ENCODE assay signal across 18 mouse cellular contexts in the genomic region with DNA sequence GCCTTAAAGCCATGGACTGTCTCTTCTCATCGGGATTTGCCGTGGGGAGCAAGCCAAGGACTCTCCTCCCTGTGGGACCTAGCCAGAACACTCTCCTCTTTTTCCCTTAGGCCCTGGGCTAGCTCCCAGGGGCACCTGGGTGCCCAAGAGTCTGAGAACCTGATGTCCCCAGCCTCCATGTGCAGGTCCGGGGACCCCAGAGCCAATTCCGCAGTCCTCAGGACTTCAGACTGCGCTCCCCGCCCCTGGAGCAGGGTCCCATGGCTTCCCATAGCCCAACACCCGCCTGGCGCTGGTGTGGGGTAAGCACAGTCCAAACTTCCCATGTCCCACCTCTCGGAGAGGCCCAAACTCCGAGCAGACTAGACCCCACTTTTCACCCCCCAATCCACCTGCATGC. TPM values are rescaled to one million over a fixed set of nuclear protein-coding genes. Genes with fewer than 3 reads are reported as not detected.
"Had no signal": no experiment of that assay in that cellular context is flagged by ENCODE, and none has a peak within 500 bp of the region (broad histone marks: within the 10 kb centered on the region; RNA-seq: fewer than 3 reads in every experiment).

No protein-coding gene starts in this region.

- H3K9ac ChIP-seq: limb, embryonic 12.5 days; liver, embryonic 13.5 days; liver, postnatal 0 days; lung, embryonic 15.5 days; midbrain, embryonic 15.5 days; neural tube, embryonic 12.5 days had no signal

- H3K27ac ChIP-seq: limb, embryonic 12.5 days; liver, embryonic 13.5 days; lung, embryonic 15.5 days; macrophage; midbrain, embryonic 15.5 days; neural tube, embryonic 12.5 days; stomach, postnatal 0 days had no signal

- H3K4me3 ChIP-seq: limb, embryonic 12.5 days; liver, embryonic 13.5 days; lung, embryonic 15.5 days; megakaryocyte, embryonic 14.5 days; midbrain, embryonic 15.5 days; neural tube, embryonic 12.5 days had no signal

- H3K36me3 ChIP-seq: limb, embryonic 12.5 days; liver, embryonic 13.5 days; lung, embryonic 15.5 days; midbrain, embryonic 15.5 days; neural tube, embryonic 12.5 days had no signal

- H3K4me2 ChIP-seq: limb, embryonic 12.5 days; liver, embryonic 13.5 days; lung, embryonic 15.5 days; midbrain, embryonic 11.5 days; midbrain, embryonic 15.5 days; neural tube, embryonic 12.5 days had no signal

- ATAC-seq: liver, postnatal 0 days; midbrain, embryonic 15.5 days had no signal

- H3K27me3 ChIP-seq: megakaryocyte, embryonic 14.5 days had no signal

- H3K9me3 ChIP-seq: limb, embryonic 12.5 days; lung, embryonic 15.5 days; midbrain, embryonic 15.5 days had no signal

- DNase-seq: kidney, adult 18-20 months; kidney, postnatal 10 days; kidney, postnatal 4 days; liver; liver, embryonic 13.5 days; liver, postnatal 0 days; lung, postnatal 14 days; right cerebral cortex, postnatal 14 days; thymus, adult 2 months; thymus, postnatal 25 days had no signal

RNA-seq across cellular contexts. Expression of gene Rab44, which starts 28.7 kb away (rescaled TPM):
- polyA plus RNA-seq: midbrain, embryonic 15.5 days had no signal
